Mouse (Mus musculus): Measurements from ENCODE around the gene Ucp1. TPM values are rescaled to one million over a fixed set of nuclear protein-coding genes. Genes with fewer than 3 reads are reported as not detected.
"Not testable (repeated sequence)": the region's sequence is repeated elsewhere in the genome, so short reads cannot be mapped to it uniquely, and the experiment has no call there.

The Ucp1 gene
- not detected for total RNA-seq (2021)
- long read RNA-seq, partial matches to known transcripts: 0 of 1 reads
- long read RNA-seq, other reads (novel, unspliced or antisense): 0 of 1 reads

DNA sequence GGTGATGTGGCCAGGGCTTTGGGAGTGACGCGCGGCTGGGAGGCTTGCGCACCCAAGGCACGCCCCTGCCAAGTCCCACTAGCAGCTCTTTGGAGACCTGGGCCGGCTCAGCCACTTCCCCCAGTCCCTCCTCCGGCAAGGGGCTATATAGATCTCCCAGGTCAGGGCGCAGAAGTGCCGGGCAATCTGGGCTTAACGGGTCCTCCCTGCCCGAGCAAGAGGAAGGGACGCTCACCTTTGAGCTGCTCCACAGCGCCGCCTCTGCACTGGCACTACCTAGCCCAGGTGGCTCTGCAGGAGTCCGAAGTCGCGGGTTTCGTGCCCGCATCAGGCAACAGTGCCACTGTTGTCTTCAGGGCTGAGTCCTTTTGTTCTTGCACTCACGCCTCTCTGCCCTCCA, at the start of gene Ucp1:
TSS of gene Ucp1 (plus strand) at position 177 of the 400 bp plus-strand sequence.
- no peak for DNase-seq (ENCODE audit: low spot score in 2 of 2)

DNA sequence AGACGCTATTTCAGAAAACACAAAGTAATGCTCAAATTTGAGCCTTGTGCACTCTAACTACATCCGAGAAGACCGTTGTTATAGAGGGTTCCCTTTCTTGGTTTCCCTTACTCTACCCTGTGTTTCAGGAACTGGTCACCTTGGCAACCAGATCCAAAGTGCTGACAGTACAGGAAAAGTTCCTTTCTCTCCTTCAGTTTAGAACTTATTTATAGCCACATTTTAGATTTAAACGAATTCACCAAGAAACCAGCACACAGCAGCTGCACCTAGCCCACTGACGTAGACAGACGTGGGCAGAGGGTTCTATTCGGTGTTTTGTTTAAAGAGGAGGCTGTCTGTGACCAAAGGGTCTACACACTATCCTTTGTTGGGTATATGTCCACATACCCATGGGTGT, 46.0 kb upstream of the Ucp1 start:
- peak in 1 of 2 experiments; percentile 18 for DNase-seq (ENCODE audit: low spot score in 2 of 2)

DNA sequence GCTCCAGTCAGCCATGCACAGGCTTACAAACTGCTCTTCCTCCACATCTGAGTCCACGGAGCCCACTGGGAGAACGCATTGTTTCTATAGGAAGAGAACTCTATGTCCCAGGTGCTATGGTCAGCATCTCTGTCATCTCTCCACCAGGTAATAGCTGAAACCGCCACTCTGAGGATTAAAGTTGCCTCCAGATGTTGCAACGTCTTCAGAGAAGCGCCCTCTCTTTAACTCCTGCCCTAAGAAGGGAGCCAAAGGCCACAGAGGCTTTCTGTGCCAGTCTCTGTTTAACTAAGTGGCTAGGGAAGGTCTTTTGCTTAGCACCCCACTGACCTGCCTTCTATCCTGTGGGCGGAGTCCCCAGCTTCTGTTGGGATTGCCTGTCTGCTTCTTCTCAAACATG, 39.3 kb upstream of the Ucp1 start:
- DNase-seq (ENCODE audit: low spot score in 2 of 2): no peak

DNA sequence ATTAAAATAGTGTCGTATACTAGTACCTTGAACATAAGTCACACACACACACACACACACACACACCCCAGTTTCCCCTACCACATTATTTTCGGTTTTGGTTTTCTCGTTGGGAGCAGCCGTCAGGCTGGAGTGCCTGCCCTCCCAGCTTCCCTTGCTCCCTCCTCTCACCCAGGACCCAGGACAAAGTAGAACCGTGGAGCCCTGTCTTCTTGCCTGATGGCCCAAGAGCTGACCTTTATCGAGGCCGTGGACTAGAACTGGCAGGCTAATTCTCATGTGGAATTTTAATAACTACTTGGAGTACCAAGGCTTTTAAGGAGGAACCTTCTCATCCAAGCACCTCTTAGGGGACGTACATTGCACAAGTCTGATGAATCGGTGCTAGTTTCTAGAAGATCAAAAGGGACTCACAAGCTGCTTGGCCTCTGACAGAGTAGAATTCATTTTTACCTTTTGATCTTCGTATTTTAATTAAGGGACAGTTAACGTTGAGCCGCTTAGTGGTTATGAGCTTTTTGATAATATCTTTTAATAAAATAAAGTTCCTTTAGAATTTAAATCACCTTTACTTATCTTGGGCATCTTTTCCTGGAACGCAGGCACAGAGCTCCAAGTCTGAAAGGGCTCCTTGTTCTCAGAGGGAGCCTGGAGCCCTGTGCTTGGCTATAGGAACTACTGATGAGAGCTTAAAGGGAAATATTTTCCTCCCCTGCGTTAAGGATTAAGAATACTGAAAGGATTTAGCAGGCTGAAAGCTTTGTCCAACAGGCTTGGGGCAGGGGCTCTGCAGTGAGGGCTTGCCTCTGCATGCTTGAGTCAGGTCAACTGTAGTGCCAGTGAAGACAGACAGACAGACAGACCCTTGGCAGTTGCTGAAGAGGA, 38.5 kb upstream of the Ucp1 start:
- DNase-seq (ENCODE audit: low spot score in 2 of 2): no peak

DNA sequence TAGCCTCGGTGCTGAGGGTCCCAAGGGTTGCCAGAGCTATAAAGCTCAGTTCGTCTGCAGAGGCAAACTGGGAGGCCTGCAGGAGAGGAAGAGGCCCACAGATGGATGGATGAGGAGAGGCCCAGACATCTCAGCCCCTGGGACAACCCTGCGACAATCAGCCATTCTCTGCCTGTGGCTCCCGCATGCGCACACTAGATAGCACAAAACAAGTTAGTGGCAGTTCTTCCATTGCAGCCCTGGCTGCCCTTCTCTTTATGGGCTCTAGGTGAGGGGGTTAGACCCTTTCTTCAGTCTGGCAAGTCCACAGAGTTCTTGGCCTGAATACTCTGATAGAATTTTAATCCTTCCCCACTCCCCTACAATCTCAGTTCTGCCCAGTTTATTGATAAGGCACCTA, 37.4 kb upstream of the Ucp1 start:
- no peak for DNase-seq (ENCODE audit: low spot score in 2 of 2)

DNA sequence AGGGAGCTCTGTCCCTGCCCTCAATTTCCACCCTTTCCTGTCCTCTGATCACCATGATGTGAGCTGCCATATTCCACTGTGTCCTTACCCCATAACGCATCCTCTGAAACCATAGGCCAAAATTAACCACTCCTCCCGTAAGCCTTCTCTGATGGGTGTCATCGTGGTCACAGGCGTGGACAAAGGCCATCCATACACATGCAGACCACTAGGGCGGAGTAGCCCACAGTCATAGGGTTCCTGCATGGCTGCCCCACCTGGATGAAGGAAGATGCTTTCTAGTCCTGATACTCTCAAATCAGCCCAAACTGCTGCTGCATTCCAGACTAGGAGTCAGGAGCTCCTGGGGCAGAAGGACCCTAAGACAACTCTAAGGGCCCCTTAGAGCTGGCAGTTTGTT, 32.5 kb upstream of the Ucp1 start:
- no peak for DNase-seq (ENCODE audit: low spot score in 2 of 2)

DNA sequence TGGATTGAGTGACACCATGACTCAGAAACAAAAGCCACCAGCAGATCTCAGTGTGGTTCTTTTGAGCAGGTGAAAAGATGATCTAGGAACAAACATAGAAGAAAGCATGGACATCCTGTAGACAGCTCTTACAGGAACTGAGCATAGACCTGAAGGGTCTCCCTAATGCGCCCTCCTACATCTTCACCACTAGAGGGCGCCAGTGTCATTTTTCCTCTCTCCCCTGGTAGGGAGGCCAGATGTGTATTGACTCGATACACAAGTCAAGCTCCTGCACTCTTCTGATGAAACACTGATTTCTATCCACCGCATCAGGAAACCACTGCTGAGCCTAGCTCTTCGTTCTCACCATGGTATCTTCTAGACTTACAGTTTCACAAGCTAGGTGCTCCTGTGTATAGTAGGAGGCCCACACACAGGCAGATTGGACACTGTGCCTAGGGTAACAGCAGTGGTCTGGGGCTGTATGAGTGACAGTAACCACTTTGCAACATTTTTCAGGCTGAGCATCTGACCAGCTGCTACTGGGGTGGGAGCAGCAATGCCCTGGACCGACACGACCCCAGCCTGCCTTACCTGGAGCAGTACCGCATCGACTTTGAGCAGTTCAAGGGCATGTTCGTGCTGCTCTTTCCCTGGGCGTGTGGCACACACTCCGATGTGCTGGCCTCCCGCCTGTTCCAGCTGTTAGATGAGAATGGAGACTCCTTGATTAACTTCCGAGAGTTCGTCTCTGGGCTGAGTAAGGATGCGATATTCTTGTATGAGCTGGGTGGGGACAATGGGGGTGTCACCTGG, 29.5 kb upstream of the Ucp1 start:
- peak; percentile 13 to 53 for DNase-seq (ENCODE audit: low spot score in 2 of 2)

DNA sequence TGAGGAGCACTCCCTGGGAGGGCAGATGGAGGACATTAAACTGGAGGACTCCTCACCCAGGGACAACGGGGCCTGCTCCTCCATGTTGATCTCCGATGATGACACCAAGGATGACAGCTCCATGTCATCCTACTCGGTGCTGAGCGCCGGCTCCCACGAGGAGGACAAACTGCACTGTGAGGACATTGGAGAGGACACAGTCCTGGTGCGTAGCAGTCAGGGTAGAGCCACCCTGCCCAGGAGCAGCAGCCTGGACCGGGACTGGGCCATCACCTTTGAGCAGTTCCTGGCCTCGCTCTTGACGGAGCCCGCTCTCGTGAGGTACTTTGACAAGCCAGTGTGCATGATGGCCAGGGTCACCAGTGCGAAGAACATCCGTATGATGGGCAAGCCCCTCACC, 19.0 kb upstream of the Ucp1 start:
- DNase-seq (ENCODE audit: low spot score in 2 of 2): no peak

DNA sequence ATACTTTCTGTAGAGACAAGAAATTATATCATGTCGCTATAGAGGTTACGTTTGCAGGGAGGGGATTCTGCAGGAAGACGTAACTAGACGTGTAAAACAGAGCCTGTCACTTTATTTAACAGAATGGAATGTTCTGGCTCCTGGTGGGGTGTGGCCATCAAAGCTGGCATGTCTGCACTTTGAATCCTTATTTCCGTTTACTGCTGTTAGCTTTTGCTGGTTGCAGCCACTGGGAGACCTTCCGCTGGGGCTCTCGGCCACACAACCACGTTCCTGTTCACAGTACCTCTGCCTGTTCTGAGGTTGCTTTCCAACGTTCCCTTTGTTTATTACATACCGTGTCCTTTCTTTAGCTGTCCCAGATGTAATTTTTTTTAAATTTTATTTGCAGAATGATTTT, 17.7 kb upstream of the Ucp1 start:
- no peak for DNase-seq (ENCODE audit: low spot score in 2 of 2)

DNA sequence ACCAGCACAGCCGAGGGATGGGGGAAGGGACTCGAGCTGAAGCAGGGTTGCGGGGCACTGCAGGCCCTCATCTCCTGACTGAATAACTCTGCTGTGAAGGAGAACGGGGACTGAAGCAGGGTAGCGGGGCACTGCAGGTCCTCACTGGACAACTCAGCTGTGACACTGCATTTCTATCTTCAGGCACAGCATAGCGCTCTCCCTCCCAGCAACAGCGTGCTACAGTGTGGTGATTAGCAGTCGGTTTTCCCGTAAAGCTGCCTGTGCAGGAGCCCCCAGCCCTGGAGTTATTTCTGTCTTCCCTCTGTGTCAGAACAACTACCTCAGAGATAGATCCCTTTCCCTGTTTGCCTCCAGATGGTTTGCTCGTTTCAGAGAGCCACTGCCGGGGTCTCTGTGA, 15.7 kb upstream of the Ucp1 start:
- DNase-seq (ENCODE audit: low spot score in 2 of 2): no peak

DNA sequence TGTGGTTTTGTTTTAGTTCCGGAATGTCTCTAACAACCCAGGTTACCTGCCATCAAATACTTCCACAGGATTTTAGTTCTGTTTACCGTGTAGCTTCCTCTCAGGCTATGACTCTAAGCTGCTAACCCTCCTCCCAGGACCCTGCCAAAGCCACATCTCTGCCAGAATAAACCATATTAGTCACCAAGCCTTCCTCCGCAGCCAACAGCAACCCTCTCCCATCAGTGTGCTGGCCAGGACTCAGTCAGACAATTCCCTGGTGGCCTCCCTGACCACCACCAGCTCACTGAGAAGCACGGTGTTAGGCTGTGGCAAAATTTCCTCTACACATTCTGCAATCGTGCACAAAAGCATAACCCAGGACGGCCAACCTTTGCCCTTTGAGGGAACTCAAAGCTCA, 11.7 kb upstream of the Ucp1 start:
- DNase-seq (ENCODE audit: low spot score in 2 of 2): no peak

DNA sequence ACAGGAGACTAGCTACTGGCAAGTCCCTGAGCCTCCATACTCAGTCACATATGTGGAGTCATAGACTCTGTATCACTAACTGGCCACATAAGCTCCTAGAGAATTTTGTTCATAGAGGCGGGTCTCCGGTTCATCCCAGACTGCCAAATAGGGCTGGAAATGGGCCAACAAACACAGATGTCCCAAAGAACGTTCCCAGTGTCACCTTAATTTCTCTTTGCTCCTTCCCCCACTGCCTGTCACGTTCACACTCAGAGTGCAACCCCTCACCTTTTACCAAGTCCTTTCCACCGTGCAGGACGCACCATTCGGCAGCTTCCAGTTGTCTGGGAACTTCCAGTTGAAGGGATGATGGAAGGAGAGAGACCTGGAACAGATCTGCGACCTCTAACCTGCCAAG, 4.8 kb upstream of the Ucp1 start:
- no peak for DNase-seq (ENCODE audit: low spot score in 2 of 2)

DNA sequence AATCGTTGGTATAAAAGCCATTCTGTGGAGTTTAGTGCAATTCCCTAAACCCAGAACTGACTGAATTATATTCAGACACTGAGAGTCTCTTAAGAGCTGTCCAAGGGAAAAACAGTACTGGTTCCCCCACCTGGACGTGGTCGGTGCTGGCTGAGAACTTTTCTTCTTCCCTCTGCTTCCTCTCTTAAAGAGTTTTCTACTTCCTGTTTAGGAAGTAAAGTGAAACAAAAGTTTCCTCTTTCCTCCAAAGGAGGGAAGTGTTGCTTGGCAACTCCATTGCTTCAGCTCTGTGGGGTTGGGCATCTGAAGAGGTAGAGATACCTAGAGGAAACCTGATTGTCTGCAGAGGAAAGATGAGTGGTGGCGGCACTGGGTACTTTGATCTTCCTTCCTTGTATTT, 7.2 kb downstream of the Ucp1 start:
- no peak for DNase-seq (ENCODE audit: low spot score in 2 of 2)

DNA sequence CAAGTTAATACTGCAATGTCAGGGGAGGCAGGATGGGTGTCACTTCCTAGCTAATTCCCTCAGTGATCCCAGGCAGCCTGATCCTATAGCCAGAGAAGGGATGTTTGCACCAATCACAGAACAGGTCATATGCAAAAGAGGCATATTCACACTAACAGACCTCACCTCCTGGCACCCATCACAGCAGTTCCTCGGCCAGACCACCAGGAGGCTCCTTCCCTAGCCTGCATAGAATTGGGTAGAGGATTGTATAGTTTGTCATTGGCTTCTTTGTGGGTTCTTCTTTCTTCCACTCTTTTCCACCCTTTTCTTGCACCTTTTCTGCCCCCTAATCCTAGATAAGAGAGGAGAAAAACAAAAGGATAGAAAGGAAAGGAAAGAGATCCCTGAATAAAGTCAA, 10.0 kb downstream of the Ucp1 start:
- no peak for DNase-seq (ENCODE audit: low spot score in 2 of 2)

DNA sequence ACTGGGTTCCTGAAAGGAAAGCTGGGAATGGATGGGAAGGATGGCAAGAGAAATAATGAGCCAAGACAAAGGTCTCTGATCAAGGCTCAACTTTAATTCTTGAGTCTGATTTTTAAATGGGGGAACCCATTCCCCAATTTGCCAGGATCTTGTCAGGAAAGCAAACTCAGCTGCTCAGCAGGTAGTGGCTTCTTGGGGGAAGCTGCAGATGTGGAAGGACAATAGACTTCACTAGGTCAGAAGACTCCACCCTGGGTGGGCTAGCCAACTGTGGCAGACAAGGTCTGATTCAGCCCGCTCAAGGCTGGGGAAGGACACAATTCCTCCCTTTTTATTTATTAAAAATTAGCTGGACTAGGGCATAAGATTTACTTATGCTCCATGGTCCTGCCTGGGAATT, 14.8 kb downstream of the Ucp1 start:
- no peak for DNase-seq (ENCODE audit: low spot score in 2 of 2)

DNA sequence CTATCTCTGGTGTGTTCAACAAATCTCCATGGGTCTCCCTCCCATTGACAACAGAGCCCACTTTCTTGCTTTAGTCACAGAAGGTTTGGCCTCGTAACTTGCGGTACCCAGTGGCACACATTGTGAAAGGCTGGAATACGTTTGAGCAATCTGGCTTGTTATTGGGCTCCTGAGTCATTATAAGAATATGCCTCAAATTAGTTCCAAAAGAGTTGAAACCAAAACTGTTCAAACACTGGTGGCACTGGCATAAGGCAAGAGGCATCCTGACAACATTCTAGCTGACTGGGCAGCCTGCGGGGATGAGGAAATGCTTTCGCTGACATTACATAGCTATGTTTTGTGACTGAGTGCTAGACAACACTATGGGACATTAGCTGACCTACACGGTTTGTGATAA, 19.7 kb downstream of the Ucp1 start:
- DNase-seq (ENCODE audit: low spot score in 2 of 2): no peak

DNA sequence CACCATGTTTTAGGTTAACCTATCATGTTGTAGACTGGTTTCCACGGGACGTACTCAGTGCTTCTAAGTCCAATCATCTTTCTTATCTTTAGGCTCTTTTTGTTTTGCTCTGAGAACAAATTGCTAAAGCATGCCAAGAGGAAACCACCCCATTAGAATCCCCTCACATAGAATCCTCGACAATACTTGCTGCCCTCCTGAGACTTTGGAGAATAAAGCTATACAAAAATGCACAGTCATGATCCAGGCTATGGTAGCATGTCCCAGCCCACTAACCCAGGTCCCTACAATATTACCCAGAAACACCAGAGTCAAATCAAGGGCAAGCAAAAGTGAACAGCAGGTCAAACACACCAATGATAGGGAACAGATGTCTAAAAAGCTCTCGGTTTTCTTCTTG, 24.9 kb downstream of the Ucp1 start:
- DNase-seq (ENCODE audit: low spot score in 2 of 2): not testable (repeated sequence)

DNA sequence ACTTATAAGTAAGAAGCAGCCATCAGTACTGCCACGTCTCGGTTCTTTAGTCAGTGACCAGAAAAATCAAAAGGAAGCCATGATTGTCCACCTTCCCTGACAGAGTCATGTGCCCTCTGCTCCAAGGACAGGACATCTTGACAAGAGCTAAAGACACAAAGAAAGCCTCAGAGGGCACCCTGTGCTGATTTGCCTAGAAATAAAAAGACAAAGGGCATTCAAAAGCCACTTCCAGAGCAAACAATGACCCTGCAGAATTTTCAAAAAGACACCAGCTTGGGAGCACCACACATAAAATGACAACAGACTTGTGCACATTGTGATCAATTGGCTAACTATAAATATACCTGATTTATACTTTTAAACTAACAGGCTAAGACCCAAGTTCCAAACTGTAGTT, 25.5 kb downstream of the Ucp1 start:
- DNase-seq (ENCODE audit: low spot score in 2 of 2): no peak

DNA sequence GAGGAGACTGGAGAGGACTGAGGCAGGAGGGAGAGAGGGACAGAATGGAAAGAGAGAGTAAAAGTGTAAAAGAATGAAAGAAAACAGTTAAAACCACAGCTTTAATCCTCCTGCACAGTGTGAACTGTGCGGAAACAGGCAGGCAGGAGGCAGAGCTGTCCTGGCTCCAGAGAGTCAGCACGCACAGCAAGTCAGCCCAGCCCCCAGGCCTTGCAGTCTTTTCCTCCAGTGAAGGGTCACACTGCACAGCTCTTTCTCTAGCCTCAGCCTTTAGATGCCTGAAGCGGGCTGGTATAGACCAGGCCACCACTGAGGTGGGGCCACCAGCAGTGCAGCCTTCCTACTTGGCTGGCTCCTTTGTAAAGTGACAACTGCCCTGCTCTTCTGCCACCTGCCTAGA, 30.4 kb downstream of the Ucp1 start:
- no peak for DNase-seq (ENCODE audit: low spot score in 2 of 2)

DNA sequence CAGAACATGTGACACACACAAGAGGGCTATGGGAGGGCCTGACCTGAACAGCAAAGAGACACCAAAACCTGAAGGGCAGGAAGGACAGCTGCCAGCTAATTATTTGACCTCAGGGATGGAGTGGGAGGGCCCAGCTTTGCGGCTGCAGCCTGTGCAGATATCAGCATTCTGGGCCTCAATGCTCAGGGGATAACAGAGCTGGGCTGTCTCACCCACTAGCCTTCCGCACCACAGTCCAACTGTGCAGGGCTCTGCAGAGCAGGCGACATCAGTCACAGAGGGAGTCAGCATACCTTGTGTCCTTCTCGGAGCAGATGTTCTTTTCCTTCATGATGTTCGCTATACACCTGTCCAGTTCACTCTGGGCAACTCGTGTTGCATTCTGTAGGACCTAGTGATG, 32.2 kb downstream of the Ucp1 start:
- no peak for DNase-seq (ENCODE audit: low spot score in 2 of 2)

DNA sequence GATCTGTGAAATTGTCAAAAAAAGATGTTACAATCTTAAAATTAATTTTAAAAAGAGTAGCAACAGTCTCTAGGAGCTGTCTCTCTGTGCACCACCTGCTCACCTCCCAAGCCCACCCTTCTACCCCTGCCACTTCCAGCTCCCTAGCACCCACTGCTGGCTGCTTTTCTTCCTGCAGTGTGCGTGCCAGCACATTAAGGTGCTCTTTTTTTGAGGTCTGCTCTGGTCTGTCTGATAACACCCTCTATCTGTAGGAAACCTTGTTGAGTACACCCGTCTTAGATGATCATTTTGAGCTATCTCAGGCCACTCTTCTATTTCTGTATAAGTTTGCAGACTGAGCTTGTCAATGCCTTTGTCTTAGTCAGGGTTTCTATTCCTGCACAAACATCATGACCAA, 32.9 kb downstream of the Ucp1 start:
- DNase-seq (ENCODE audit: low spot score in 2 of 2): no peak

DNA sequence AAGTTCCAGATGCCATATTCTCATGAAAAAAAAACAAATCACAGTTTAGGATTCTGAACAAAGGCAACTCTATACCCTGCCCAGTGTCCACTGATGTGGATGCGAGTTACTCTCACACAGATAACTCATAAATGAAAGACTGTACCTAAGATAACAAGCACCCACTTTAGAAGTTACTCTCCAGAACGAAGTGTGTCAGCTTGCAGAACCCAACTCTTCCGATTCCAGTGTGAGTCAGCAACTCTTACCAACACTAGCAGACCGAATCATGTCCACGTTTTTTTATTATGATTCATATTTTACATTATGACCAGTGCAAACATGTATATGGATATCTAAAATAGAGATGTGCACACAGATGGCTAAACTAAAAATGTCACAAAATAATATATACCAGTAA, 37.7 kb downstream of the Ucp1 start:
- no peak for DNase-seq (ENCODE audit: low spot score in 2 of 2)

DNA sequence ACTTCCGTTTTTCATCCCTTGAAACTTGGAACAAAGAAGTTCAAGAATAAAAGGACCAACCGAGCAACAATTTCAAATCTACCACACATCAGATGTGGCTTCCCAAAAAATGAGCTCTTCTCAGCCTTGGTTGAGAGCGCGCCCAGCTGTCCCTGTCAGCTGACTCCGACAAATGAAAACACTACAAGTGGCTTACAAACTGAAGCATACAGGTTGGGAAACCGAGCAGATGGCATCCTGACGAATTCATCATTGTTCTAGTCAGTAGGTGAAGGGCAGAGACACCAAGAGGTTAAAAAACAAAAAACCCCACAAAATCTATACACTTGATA, 41.4 kb downstream of the Ucp1 start:
- DNase-seq (ENCODE audit: low spot score in 2 of 2): peak; percentile 36 to 73
